Mouse (Mus musculus): Measurements from ENCODE around the gene Pole4.
A peak's percentile ranks its signal among the peaks of the same experiment; 100 is the strongest.

DNA sequence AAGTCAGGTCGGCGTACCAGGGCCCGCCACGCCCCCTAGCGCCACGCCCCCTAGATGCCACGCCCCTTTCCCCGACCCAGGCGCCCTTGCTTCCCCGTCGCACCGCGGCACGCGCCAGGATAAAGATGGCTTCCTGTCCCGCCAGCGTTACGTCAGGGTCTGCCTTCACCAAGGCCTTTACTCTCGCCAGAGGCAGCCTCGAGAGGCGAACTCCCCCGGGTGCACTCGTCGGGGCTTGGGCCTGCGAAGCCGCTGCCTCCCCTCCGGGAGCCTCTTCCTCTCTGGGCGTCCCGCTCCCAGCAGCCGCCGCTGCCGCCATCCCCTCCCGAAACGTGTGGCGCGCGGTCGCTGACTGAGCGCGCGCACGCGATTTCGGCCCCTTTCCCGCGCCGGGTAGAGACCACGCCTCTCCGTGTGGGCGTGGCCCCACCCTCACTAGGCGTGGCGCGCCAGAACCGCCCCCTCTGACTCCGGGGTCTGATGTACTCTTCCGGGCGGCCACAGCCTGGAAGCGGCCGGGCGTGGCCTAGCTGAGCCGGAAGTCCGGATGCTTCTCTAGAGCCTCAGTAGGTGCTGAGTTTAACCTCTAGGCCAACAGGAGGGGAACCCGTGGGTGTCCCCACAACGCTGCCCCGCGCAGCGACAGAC, 52.5 kb downstream of the Pole4 start:
- 0 out of 2 replicates have a peak, but pooled peaks have one; percentile 13 for TF ChIP-seq EP300 (IDR thresholded peaks at IDR 0.05; ENCODE audit: insufficient read depth, low read depth, low read length)
- peak; percentile 74 for TF ChIP-seq POLR2A (IDR thresholded peaks at IDR 0.05; ENCODE audit: insufficient read depth, low read depth, low read length)
- peak; percentile 42; the same call in 1 of the 2 replicates for TF ChIP-seq CTCF (IDR thresholded peaks at IDR 0.05)

Data from heart, adult 2 months (tissue).